Comparison of ENCODE assay signal across 7 mouse cellular contexts in the genomic region with DNA sequence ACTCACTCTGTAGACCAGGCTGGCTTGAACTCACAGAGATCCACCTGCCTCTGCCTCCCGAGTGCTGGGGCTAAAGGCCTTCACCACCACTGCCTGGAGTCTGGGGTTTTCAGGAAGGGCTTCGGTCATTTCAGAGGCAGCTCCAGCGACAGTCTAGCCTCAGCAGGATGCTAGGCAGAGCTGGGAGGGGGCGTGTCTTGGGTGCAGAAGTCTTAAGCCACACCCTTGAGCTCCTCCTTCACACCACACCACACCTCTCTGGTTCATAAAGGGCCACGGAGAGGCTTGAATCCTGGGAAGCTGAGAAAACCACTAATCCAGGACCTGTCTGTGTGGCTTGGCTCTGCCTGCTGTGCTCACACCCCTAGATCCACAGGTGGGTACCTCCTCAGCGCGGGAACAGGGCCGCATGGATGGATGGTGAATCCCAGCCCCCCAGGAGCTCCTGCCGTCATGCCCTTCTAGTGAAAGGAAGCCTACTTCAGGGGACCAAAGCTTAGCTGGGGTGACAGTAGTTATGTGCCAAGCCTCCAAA. TPM values are rescaled to one million over a fixed set of nuclear protein-coding genes. Genes with fewer than 3 reads are reported as not detected.
DNase-seq lines count a peak whose midpoint lies in the region; ATAC-seq and TF ChIP-seq lines count a peak whose summit lies in the region.

A gene (plus strand): TSS at position 293 of the 535 bp plus-strand sequence.

- DNase-seq in forebrain, embryonic 14.5 days (ENCODE audit: low spot score), result no peak
- DNase-seq in hindbrain, embryonic 11.5 days (ENCODE audit: low spot score), result no peak
- no peak for DNase-seq in right cerebral cortex, postnatal 4 days

- H3K4me2 ChIP-seq in forebrain, embryonic 14.5 days (ENCODE audit: low read length), result no peak within 1 kb of the TSS
- no peak within 1 kb of the TSS for H3K4me2 ChIP-seq in hindbrain, embryonic 11.5 days (replicated peaks; ENCODE audit: low read depth, low read length)
- no peak within 1 kb of the TSS for H3K4me2 ChIP-seq in limb, embryonic 13.5 days (replicated peaks)
- no peak within 1 kb of the TSS for H3K4me2 ChIP-seq in midbrain, embryonic 15.5 days

- peak within 1 kb of the TSS; percentile 34; the same call in 1 of the 2 replicates for H3K27ac ChIP-seq in ES-Bruce4 (ENCODE audit: insufficient read depth, low read length)
- H3K27ac ChIP-seq in forebrain, embryonic 14.5 days (ENCODE audit: low read depth, low read length), result no peak within 1 kb of the TSS
- no peak within 1 kb of the TSS for H3K27ac ChIP-seq in hindbrain, embryonic 11.5 days (ENCODE audit: low read depth, low read length)
- H3K27ac ChIP-seq in limb, embryonic 13.5 days, result no peak within 1 kb of the TSS
- no peak within 1 kb of the TSS for H3K27ac ChIP-seq in midbrain, embryonic 15.5 days

- H3K4me1 ChIP-seq in ES-Bruce4 (ENCODE audit: control insufficient read depth, insufficient read depth, low read length), result peaks cover 1% of the 10 kb centered on the region
- H3K4me1 ChIP-seq in forebrain, embryonic 14.5 days (ENCODE audit: control insufficient read depth, insufficient read depth, low read length), result peaks cover 7% of the 10 kb centered on the region; the same call in 1 of the 2 replicates
- H3K4me1 ChIP-seq in hindbrain, embryonic 11.5 days (replicated peaks; ENCODE audit: control insufficient read depth, insufficient read depth, low read length), result 0 out of 2 replicates have a peak, but pooled peaks cover 3% of the 10 kb centered on the region
- peaks cover 12% of the 10 kb centered on the region for H3K4me1 ChIP-seq in limb, embryonic 13.5 days
- peaks cover 13% of the 10 kb centered on the region for H3K4me1 ChIP-seq in midbrain, embryonic 15.5 days

- TF ChIP-seq POLR2A in ES-Bruce4 (IDR thresholded peaks at IDR 0.05; ENCODE audit: insufficient read depth, low read length), result no peak

- H3K27me3 ChIP-seq in ES-Bruce4 (ENCODE audit: control insufficient read depth, insufficient read depth, low read length, poor library complexity, severe bottlenecking), result no peaks in the 10 kb centered on the region
- no peaks in the 10 kb centered on the region for H3K27me3 ChIP-seq in forebrain, embryonic 14.5 days (replicated peaks; ENCODE audit: control insufficient read depth, insufficient read depth, low read length)
- H3K27me3 ChIP-seq in hindbrain, embryonic 11.5 days (ENCODE audit: control insufficient read depth, insufficient read depth, low read length), result no peaks in the 10 kb centered on the region
- no peaks in the 10 kb centered on the region for H3K27me3 ChIP-seq in limb, embryonic 13.5 days
- H3K27me3 ChIP-seq in midbrain, embryonic 15.5 days (replicated peaks), result no peaks in the 10 kb centered on the region

- no peak for TF ChIP-seq CTCF in ES-Bruce4 (IDR thresholded peaks at IDR 0.05; ENCODE audit: low read depth, low read length)

- H3K9me3 ChIP-seq in ES-Bruce4 (replicated peaks; ENCODE audit: control insufficient read depth, insufficient read depth, low read length, poor library complexity, severe bottlenecking), result no peaks in the 10 kb centered on the region
- H3K9me3 ChIP-seq in forebrain, embryonic 14.5 days (replicated peaks; ENCODE audit: control insufficient read depth, low read length), result no peaks in the 10 kb centered on the region
- H3K9me3 ChIP-seq in hindbrain, embryonic 11.5 days (ENCODE audit: control insufficient read depth, low read length), result no peaks in the 10 kb centered on the region
- H3K9me3 ChIP-seq in limb, embryonic 13.5 days, result peaks cover 9% of the 10 kb centered on the region
- no peaks in the 10 kb centered on the region for H3K9me3 ChIP-seq in midbrain, embryonic 15.5 days

- WGBS in forebrain, embryonic 14.5 days, result 16% methylated on average over 9 of the region's 9 CpGs
- WGBS in hindbrain, embryonic 11.5 days, result 23% methylated on average over 9 of the region's 9 CpGs
- 26% methylated on average over 9 of the region's 9 CpGs for WGBS in limb, embryonic 13.5 days
- WGBS in midbrain, embryonic 15.5 days, result 20% methylated on average over 9 of the region's 9 CpGs

- no peaks in the 10 kb centered on the region for H3K36me3 ChIP-seq in ES-Bruce4 (ENCODE audit: control insufficient read depth, insufficient read depth, low read length, poor library complexity, severe bottlenecking)
- no peaks in the 10 kb centered on the region for H3K36me3 ChIP-seq in forebrain, embryonic 14.5 days (ENCODE audit: control insufficient read depth, insufficient read depth, low read length)
- H3K36me3 ChIP-seq in hindbrain, embryonic 11.5 days (ENCODE audit: control insufficient read depth, insufficient read depth, low read length), result no peaks in the 10 kb centered on the region
- H3K36me3 ChIP-seq in limb, embryonic 13.5 days, result no peaks in the 10 kb centered on the region
- no peaks in the 10 kb centered on the region for H3K36me3 ChIP-seq in midbrain, embryonic 15.5 days (replicated peaks)

- ATAC-seq in activated CD4-positive, CD25-positive, alpha-beta regulatory T cell, adult 4 months, result peak; percentile 66
- no peak for ATAC-seq in forebrain, embryonic 14.5 days
- no peak for ATAC-seq in hindbrain, embryonic 11.5 days (ENCODE audit: low FRiP score)
- no peak for ATAC-seq in limb, embryonic 13.5 days (ENCODE audit: low FRiP score, low read depth)
- no peak for ATAC-seq in midbrain, embryonic 15.5 days (replicated peaks)

- H3K4me3 ChIP-seq in ES-Bruce4 (ENCODE audit: low read depth, low read length), result peak within 1 kb of the TSS; percentile 30
- H3K4me3 ChIP-seq in forebrain, embryonic 14.5 days (ENCODE audit: low read depth, low read length), result no peak within 1 kb of the TSS
- H3K4me3 ChIP-seq in hindbrain, embryonic 11.5 days (ENCODE audit: low read depth, low read length), result no peak within 1 kb of the TSS
- H3K4me3 ChIP-seq in limb, embryonic 13.5 days, result no peak within 1 kb of the TSS
- H3K4me3 ChIP-seq in midbrain, embryonic 15.5 days, result no peak within 1 kb of the TSS

- no peak within 1 kb of the TSS for H3K9ac ChIP-seq in ES-Bruce4 (ENCODE audit: low read depth, poor library complexity, severe bottlenecking)
- no peak within 1 kb of the TSS for H3K9ac ChIP-seq in forebrain, embryonic 14.5 days (ENCODE audit: low read length)
- H3K9ac ChIP-seq in hindbrain, embryonic 11.5 days (ENCODE audit: low read depth, low read length), result no peak within 1 kb of the TSS
- no peak within 1 kb of the TSS for H3K9ac ChIP-seq in limb, embryonic 13.5 days
- H3K9ac ChIP-seq in midbrain, embryonic 15.5 days, result no peak within 1 kb of the TSS

- no peak for TF ChIP-seq EP300 in ES-Bruce4 (IDR thresholded peaks at IDR 0.05; ENCODE audit: insufficient read depth, low read depth, low read length)

RNA-seq across cellular contexts. Expression of the gene that starts here (rescaled TPM):
- polyA plus RNA-seq in ES-Bruce4 (2011; ENCODE audit: insufficient read depth, insufficient read length, low read depth, missing spikeins), result 32.3 and 41.4 TPM in 2 replicates
- polyA plus RNA-seq in activated CD4-positive, CD25-positive, alpha-beta regulatory T cell, adult 4 months (2017; shearing (Covaris generic)), result 10 to 100 TPM; 15.7 to 21.9 TPM
- polyA plus RNA-seq in forebrain, embryonic 14.5 days (2014; fragmentation: Nextera tagmentation; extraction: Ambion mirVana), result 82.1 and 101 TPM in 2 replicates
- polyA plus RNA-seq in hindbrain, embryonic 11.5 days (2014; fragmentation: Nextera tagmentation; extraction: Ambion mirVana), result 63.0 and 73.1 TPM in 2 replicates
- 89.7 and 93.5 TPM in 2 replicates for polyA plus RNA-seq in limb, embryonic 13.5 days (2015; fragmentation: Nextera tagmentation; extraction: Ambion mirVana)
- 117 and 126 TPM in 2 replicates for polyA plus RNA-seq in midbrain, embryonic 15.5 days (2015; fragmentation: Nextera tagmentation; extraction: Ambion mirVana)
